Mouse (Mus musculus) intestine, embryonic 14.5 days (tissue): ENCODE measurements at regions not wholly inside any gene's neighbourhood (a gene's known extent, or its start where the extent isn't known, plus 50 kb on each side); places are given as distances from the start of the nearest gene placed in this dataset.

ENCODE experiments used
- ATAC-seq: fragments of 200-750 bp; cut with Nextera tagmentation; replicated peaks from 2 replicates; pipeline ENCODE4 v1.8.0; 2017; ENCODE audit warnings: low read depth, moderate number of reproducible peaks, moderate TSS enrichment, moderate library complexity; ENCODE audit not compliant: low FRiP score, low TSS enrichment
- DNase-seq: peaks from one replicate; pipeline ENCODE4 v3.0.0-alpha.2; 2018; ENCODE audit warnings: low spot score
- H3K27ac ChIP-seq: fragments of 300-500 bp; sonication (generic); 2 replicates; pipeline ENCODE4 v1.5.1; 2014; ENCODE audit warnings: low read depth, mild to moderate bottlenecking, control low read depth
- H3K27me3 ChIP-seq: fragments of 300-500 bp; sonication (generic); replicated peaks from 2 replicates; pipeline ENCODE4 v1.6.1; 2014; ENCODE audit warnings: low read length, control low read depth; ENCODE audit not compliant: control insufficient read depth, insufficient read depth
- H3K36me3 ChIP-seq: fragments of 300-500 bp; sonication (generic); 2 replicates; pipeline ENCODE4 v1.6.1; 2014; ENCODE audit warnings: low read length, control low read depth; ENCODE audit not compliant: control insufficient read depth, insufficient read depth
- H3K4me1 ChIP-seq: fragments of 300-500 bp; sonication (generic); replicated peaks from 2 replicates; pipeline ENCODE4 v1.6.1; 2014; ENCODE audit warnings: low read length, control low read depth, mixed read lengths; ENCODE audit not compliant: control insufficient read depth, insufficient read depth
- H3K4me2 ChIP-seq: fragments of 300-500 bp; sonication (generic); 2 replicates; pipeline ENCODE4 v1.6.1; 2014; ENCODE audit warnings: low read length
- H3K4me3 ChIP-seq: fragments of 300-500 bp; sonication (generic); 2 replicates; pipeline ENCODE4 v1.5.1; 2014; ENCODE audit warnings: low read depth, low read length, control low read depth, mixed read lengths
- H3K9ac ChIP-seq: fragments of 300-500 bp; sonication (generic); 2 replicates; pipeline ENCODE4 v1.6.1; 2014; ENCODE audit warnings: mild to moderate bottlenecking, low read length
- H3K9me3 ChIP-seq: fragments of 300-500 bp; sonication (generic); 2 replicates; pipeline ENCODE4 v1.6.1; 2016; ENCODE audit warnings: low read length, control low read depth; ENCODE audit not compliant: control insufficient read depth
- WGBS: fragments of 180-500 bp; shearing (Covaris S2); extraction: QIAGEN DNeasy Blood & Tissue Kit; methylation state at CpG from one replicate; pipeline ENCODE4 v1.1.7; 2014; 5-methylcytosine and 5-hydroxymethylcytosine counted together

DNA sequence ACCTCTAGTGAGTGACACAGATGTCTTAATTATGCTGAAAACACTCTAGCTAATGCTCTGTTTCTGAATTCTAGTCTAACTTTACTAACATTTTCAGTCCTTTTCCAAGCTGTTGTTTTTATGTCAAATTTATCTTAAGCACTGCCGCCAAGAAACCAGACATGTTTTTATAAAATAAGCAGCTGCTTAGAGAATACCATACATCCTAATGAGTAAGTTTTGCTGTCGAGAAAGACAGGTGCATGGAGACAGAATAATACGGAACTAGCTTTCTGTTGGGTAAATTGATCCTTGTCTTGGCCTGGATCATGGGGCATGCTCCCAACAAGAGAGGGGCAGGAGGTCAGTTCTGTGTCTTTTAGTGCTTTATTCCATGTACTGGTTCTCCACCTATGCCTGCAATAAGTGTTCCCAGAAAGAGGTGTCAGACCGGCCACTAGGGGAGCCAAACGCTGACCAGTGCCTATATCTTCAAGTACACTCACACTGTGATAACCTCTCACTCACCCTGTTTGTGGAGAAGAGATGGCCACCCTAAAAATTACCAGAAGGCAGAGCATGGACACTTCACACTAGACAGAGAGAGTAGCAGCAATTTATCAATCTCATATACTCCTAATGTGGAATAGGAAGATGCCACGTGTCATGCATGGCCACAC, 366.0 kb upstream of the 2610301B20Rik start:
- ATAC-seq (no peak), DNase-seq (no peak)
- Histone ChIP-seq H3K4me1 (no peaks in the 10 kb centered on the region; the same call in 1 of the 2 replicates), H3K27ac (no peak overlapping the region), H3K4me3 (no peak overlapping the region), H3K4me2 (no peak overlapping the region), H3K36me3 (no peaks in the 10 kb centered on the region), H3K9ac (no peak overlapping the region), H3K9me3 (no peaks in the 10 kb centered on the region), H3K27me3 (no peaks in the 10 kb centered on the region)
- WGBS: 34% methylated on average over 6 of the region's 6 CpGs

DNA sequence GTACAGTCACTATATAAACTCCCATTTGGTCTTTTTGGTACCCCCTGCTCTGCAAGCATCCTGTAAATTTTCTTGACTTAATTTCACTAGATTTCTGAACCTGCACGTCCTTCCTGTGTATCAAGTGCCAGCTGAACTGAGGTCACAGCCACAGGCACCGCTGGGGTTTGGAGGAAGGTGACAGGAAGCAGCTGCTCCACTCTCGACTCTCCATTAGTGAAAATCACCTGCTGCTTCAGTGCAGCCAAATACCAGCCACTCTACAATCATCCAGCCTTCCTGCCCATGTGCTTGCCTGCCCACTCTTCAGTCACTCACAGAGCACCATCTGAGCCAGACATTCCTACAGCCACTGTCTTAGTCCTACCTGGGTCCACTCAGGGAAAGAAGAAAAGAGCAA, 364.3 kb upstream of the 2610301B20Rik start:
- DNase-seq (no peak), ATAC-seq (no peak)
- Histone ChIP-seq H3K4me2 (no peak overlapping the region), H3K4me1 (no peaks in the 10 kb centered on the region; the same call in 1 of the 2 replicates), H3K9ac (no peak overlapping the region), H3K27ac (no peak overlapping the region), H3K36me3 (no peaks in the 10 kb centered on the region), H3K4me3 (no peak overlapping the region), H3K27me3 (no peaks in the 10 kb centered on the region), H3K9me3 (no peaks in the 10 kb centered on the region)
- 35% methylated on average over 3 of the region's 3 CpGs for WGBS

DNA sequence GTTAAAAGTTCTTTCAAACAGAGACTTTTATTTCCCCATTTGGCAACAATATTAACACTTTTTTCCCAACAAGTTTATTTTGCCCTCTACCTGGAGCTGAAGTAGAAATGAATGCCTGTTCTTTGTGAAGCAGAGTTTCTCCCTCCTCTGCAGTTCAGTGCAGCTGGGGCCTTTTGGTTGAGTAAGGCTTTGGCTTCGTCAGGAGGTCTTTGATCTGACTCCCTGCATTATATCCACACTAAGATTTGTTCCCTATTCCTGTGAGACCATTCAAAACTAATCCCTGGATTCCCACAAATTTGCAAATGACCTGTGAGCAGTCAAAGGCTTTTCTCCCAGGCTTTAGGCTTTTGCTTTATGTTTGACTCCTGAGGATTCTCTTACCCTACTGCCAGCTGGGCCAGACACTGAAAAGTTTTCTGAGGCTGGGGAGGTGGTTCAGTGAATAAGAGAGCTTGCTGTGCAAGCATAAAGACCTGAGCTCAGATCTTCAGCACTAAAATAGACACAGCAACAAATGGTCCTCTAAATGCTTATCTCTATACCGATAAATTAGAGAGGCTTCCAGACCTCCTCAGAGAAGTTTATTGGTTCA, 323.5 kb upstream of the 2610301B20Rik start:
- ATAC-seq (no peak), DNase-seq (no peak)
- Histone ChIP-seq H3K9me3 (no peaks in the 10 kb centered on the region), H3K27ac (no peak overlapping the region), H3K4me2 (no peak overlapping the region), H3K9ac (no peak overlapping the region), H3K27me3 (no peaks in the 10 kb centered on the region), H3K36me3 (no peaks in the 10 kb centered on the region), H3K4me1 (no peaks in the 10 kb centered on the region), H3K4me3 (no peak overlapping the region)
- 49% methylated on average over 2 of the region's 2 CpGs for WGBS

DNA sequence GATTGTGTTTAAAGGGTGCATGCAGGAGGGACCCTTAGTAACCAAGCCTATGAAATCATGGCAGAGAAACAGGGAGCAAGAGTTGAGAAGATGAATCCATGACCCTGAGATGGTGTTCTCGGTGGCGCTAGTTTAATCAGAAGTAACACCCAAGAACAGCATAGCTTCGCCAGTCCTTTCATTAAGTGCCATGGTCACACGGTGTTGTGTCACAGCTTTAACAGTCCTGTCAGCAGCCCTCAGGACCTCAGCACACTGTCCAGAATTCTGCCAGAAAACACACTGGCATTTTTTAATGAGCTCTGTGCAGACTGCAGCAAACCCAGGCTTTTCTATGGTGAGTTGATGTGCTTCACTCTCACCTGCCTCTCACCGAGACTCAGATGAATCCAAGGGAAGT, 320.6 kb upstream of the 2610301B20Rik start:
- Histone ChIP-seq H3K4me2 (no peak overlapping the region), H3K9me3 (no peaks in the 10 kb centered on the region), H3K4me1 (no peaks in the 10 kb centered on the region), H3K27me3 (no peaks in the 10 kb centered on the region), H3K36me3 (no peaks in the 10 kb centered on the region), H3K9ac (no peak overlapping the region), H3K27ac (no peak overlapping the region), H3K4me3 (no peak overlapping the region)
- 92% methylated on average over 5 of the region's 5 CpGs for WGBS
- no peak for DNase-seq
- no peak for ATAC-seq

DNA sequence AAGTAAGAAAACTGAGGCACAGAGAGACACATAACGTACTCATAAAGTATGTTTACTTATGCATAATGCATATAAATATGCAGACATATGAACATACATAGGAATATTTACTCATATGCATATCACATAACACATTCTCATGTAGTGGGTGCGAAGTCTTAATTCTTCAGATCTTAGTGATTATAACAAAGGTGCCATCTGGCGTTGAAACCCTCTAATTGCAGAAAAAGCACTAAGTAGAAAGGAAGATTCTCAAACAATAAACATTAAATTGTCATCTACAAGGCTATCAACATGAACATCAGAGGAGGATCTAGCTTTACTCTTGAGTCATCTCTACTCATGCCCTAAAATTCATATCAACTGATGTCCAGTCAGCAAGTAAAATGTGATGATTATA, 314.2 kb upstream of the 2610301B20Rik start:
- no peaks in the 10 kb centered on the region for H3K4me1 ChIP-seq
- H3K36me3 ChIP-seq: no peaks in the 10 kb centered on the region
- H3K27ac ChIP-seq: no peak overlapping the region
- no peak overlapping the region for H3K9ac ChIP-seq
- H3K27me3 ChIP-seq: no peaks in the 10 kb centered on the region
- no peak overlapping the region for H3K4me2 ChIP-seq
- DNase-seq (no peak), ATAC-seq (no peak)
- no peaks in the 10 kb centered on the region for H3K9me3 ChIP-seq
- no peak overlapping the region for H3K4me3 ChIP-seq
- 87% methylated on average over 3 of the region's 3 CpGs for WGBS

DNA sequence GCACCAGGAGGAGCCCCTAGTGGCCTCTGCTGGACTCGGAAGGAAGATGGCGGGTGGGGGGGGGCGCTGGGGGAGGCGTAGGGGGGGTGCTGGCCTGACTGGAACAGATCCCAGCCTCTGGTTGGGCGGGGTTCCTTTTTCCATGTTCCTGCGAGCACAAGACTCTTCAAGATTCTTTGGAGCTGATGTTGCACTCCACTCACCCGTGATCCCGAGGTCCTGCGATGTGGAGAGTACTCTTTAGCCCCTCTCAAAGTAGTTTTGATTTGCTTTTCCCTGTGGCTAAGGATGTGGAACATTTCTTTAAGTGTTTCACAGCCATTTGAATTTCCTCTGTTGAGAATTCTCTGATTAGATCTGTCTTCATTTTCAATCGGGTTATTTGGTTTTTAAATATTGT, 269.8 kb upstream of the 2610301B20Rik start:
- no peaks in the 10 kb centered on the region for H3K9me3 ChIP-seq
- no peaks in the 10 kb centered on the region for H3K36me3 ChIP-seq
- H3K27ac ChIP-seq: no peak overlapping the region
- H3K9ac ChIP-seq: no peak overlapping the region
- H3K4me1 ChIP-seq: no peaks in the 10 kb centered on the region
- WGBS: 86% methylated on average over 10 of the region's 10 CpGs
- ATAC-seq (no peak), DNase-seq (no peak)
- no peaks in the 10 kb centered on the region for H3K27me3 ChIP-seq
- H3K4me2 ChIP-seq: no peak overlapping the region
- no peak overlapping the region for H3K4me3 ChIP-seq

DNA sequence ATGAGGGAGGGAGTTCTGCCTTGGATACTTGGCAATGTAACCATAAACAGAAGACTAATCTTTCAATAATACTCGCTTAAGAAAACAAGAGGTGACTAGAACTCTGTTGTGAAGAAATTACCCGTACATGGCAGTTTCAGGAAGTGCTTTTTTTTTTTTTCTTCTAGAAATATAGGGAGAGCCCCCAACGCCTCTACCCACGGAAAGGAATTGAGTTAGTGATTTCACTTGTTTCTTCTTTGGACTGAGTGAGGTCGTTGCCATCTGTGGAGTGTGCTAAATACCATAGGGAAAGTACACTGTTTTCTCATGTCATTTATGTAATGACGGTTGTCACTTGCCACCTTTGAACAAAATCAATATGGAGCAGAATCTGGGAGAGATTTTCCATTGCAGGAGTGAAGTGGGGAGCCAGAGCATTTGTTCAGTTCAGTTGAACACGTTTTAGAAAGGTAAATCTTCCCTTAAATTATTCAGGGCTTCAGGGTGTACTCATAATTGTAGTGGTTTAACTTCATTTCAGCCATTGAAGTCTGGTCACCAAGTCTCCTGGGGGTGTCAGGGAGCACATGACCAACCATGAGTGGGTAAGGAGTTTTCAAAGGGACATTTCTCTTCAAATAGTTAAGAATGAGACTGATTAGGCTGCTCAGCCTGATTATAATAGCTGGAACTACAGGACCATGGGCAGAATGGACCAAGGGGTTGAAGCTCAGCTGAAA, 266.3 kb upstream of the 2610301B20Rik start:
- H3K9me3 ChIP-seq: no peaks in the 10 kb centered on the region
- H3K4me1 ChIP-seq: no peaks in the 10 kb centered on the region
- no peaks in the 10 kb centered on the region for H3K36me3 ChIP-seq
- H3K4me2 ChIP-seq: no peak overlapping the region
- no peak overlapping the region for H3K27ac ChIP-seq
- no peak overlapping the region for H3K4me3 ChIP-seq
- H3K9ac ChIP-seq: no peak overlapping the region
- H3K27me3 ChIP-seq: no peaks in the 10 kb centered on the region
- no peak for DNase-seq
- 78% methylated on average over 7 of the region's 7 CpGs for WGBS
- ATAC-seq: no peak

DNA sequence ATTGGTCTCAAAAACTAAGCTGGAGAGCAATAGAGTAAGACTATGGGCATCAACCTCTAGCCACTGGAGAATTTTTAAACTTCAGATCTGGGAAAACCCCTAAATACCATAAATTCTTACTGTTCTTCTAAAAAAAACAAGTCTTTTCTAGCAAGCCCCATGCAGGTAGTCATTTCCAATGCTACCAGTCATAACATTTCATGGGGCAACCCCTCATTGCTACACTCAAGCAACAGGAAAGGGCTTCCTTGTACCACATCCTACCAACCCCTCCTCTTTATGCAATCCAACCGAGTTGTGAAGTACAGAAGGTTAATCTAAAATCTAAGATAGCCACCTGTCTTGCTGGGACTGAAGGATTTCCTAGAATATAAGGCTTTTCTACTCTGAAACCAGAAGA, 263.5 kb upstream of the 2610301B20Rik start:
- H3K4me3 ChIP-seq: no peak overlapping the region
- no peak overlapping the region for H3K4me2 ChIP-seq
- no peaks in the 10 kb centered on the region for H3K9me3 ChIP-seq
- no peak overlapping the region for H3K9ac ChIP-seq
- 63% methylated on average over 1 of the region's 1 CpGs for WGBS
- no peaks in the 10 kb centered on the region for H3K4me1 ChIP-seq
- H3K27me3 ChIP-seq: no peaks in the 10 kb centered on the region
- H3K27ac ChIP-seq: no peak overlapping the region
- DNase-seq (no peak), ATAC-seq (no peak)
- H3K36me3 ChIP-seq: no peaks in the 10 kb centered on the region
